Mouse (Mus musculus) neural tube, embryonic 14.5 days (tissue): ENCODE measurements around the gene Tmem251. TPM values are rescaled to one million over a fixed set of nuclear protein-coding genes. Genes with fewer than 3 reads are reported as not detected.

Source experiments
- ATAC-seq: fragments of 200-750 bp; cut with Nextera tagmentation; 2 replicates; pipeline ENCODE4 v1.8.0; 2017; ENCODE audit warnings: low read depth, mild to moderate bottlenecking, moderate TSS enrichment, moderate library complexity
- H3K27ac ChIP-seq: fragments of 300-500 bp; sonication (generic); 2 replicates; pipeline ENCODE4 v1.5.1; 2014; ENCODE audit warnings: low read depth, mild to moderate bottlenecking, control low read depth, low read length, moderate library complexity, mixed read lengths
- H3K27me3 ChIP-seq: fragments of 300-500 bp; sonication (generic); 2 replicates; pipeline ENCODE4 v1.6.1; 2014; ENCODE audit warnings: low read length; ENCODE audit not compliant: control insufficient read depth, insufficient read depth
- H3K36me3 ChIP-seq: fragments of 300-500 bp; sonication (generic); 2 replicates; pipeline ENCODE4 v1.6.1; 2014; ENCODE audit warnings: low read length, mixed read lengths; ENCODE audit not compliant: control insufficient read depth, insufficient read depth
- H3K4me1 ChIP-seq: fragments of 300-500 bp; sonication (generic); 2 replicates; pipeline ENCODE4 v1.6.1; 2014; ENCODE audit warnings: low read length; ENCODE audit not compliant: control insufficient read depth, insufficient read depth
- H3K4me2 ChIP-seq: fragments of 300-500 bp; sonication (generic); 2 replicates; pipeline ENCODE4 v1.6.1; 2014; ENCODE audit warnings: mild to moderate bottlenecking, low read depth, low read length, control low read depth
- H3K4me3 ChIP-seq: fragments of 300-500 bp; sonication (generic); 2 replicates; pipeline ENCODE4 v1.5.1; 2014; ENCODE audit warnings: low read depth, low read length, control low read depth, mixed read lengths
- H3K9ac ChIP-seq: fragments of 300-500 bp; sonication (generic); replicated peaks from 2 replicates; pipeline ENCODE4 v1.6.1; 2014; ENCODE audit warnings: low read depth, mild to moderate bottlenecking, control low read depth, low read length, mixed read lengths
- H3K9me3 ChIP-seq: fragments of 300-500 bp; sonication (generic); 2 replicates; pipeline ENCODE4 v1.6.1; 2016; ENCODE audit warnings: low read length; ENCODE audit not compliant: control insufficient read depth
- WGBS: fragments of 180-500 bp; shearing (Covaris S2); extraction: QIAGEN DNeasy Blood & Tissue Kit; methylation state at CpG from one replicate; pipeline ENCODE4 v1.1.7; 2014; 5-methylcytosine and 5-hydroxymethylcytosine counted together
- polyA plus RNA-seq: library from polyadenylated mRNA; unstranded; fragments of >200 nt; fragmentation: Nextera tagmentation; extraction: Ambion mirVana; gene quantifications from 2 replicates; pipeline ENCODE4 v1.2.1, GENCODE M21; 2014

The Tmem251 gene
- 12.4 and 12.6 TPM in 2 replicates for polyA plus RNA-seq

GRCm38 (mm10) chr12:102743589-102744574 is at the start of gene Tmem251, which contains the start of gene Moap1:
Gene Tmem251 (plus strand): TSS chr12:102743762.
Gene Moap1 (minus strand): TSS chr12:102743661.
- peaks cover 8% of the 10 kb centered on the region; the same call in 1 of the 2 replicates for H3K36me3 ChIP-seq
- no peaks in the 10 kb centered on the region for H3K27me3 ChIP-seq
- H3K4me2 ChIP-seq: peak within 1 kb of the TSS; percentile 88
- peak; percentile 98 for ATAC-seq
- H3K9me3 ChIP-seq: no peaks in the 10 kb centered on the region
- peaks cover 22% of the 10 kb centered on the region for H3K4me1 ChIP-seq
- peak within 1 kb of the TSS; percentile 92 for H3K27ac ChIP-seq
- peak within 1 kb of the TSS; percentile 60 for H3K4me3 ChIP-seq
- WGBS: under 1% methylated on average over 57 of the region's 63 CpGs
- H3K9ac ChIP-seq: peak within 1 kb of the TSS; percentile 76

GRCm38 (mm10) chr12:102695369-102696239 is 48.0 kb upstream of the Tmem251 start:
- H3K36me3 ChIP-seq: no peaks in the 10 kb centered on the region
- no peak overlapping the region for H3K4me3 ChIP-seq
- no peak overlapping the region for H3K4me2 ChIP-seq
- no peaks in the 10 kb centered on the region for H3K9me3 ChIP-seq
- 59% methylated on average over 18 of the region's 18 CpGs for WGBS
- H3K4me1 ChIP-seq: peaks cover 25% of the 10 kb centered on the region
- H3K27me3 ChIP-seq: no peaks in the 10 kb centered on the region
- no peak for ATAC-seq
- no peak overlapping the region for H3K27ac ChIP-seq
- no peak overlapping the region for H3K9ac ChIP-seq

- H3K9ac ChIP-seq: no peak overlapping the region
- H3K27me3 ChIP-seq: no peaks in the 10 kb centered on the region
- no peaks in the 10 kb centered on the region for H3K9me3 ChIP-seq
- H3K4me3 ChIP-seq: no peak overlapping the region
- WGBS: 85% methylated on average over 14 of the region's 14 CpGs
- no peak overlapping the region for H3K27ac ChIP-seq
- peaks cover 25% of the 10 kb centered on the region for H3K4me1 ChIP-seq
- no peak for ATAC-seq
- no peak overlapping the region for H3K4me2 ChIP-seq
- H3K36me3 ChIP-seq: no peaks in the 10 kb centered on the region
Measured at GRCm38 (mm10) chr12:102696635-102697354, 46.8 kb upstream of the Tmem251 start.

GRCm38 (mm10) chr12:102697381-102697780 is 46.2 kb upstream of the Tmem251 start:
- Histone ChIP-seq H3K9ac (no peak overlapping the region), H3K4me1 (peaks cover 25% of the 10 kb centered on the region), H3K27me3 (no peaks in the 10 kb centered on the region), H3K9me3 (no peaks in the 10 kb centered on the region), H3K4me2 (no peak overlapping the region), H3K4me3 (no peak overlapping the region), H3K27ac (no peak overlapping the region), H3K36me3 (no peaks in the 10 kb centered on the region)
- no peak for ATAC-seq
- 86% methylated on average over 7 of the region's 7 CpGs for WGBS

GRCm38 (mm10) chr12:102698089-102698684 is 45.4 kb upstream of the Tmem251 start:
- Histone ChIP-seq H3K36me3 (no peaks in the 10 kb centered on the region), H3K4me1 (peaks cover 31% of the 10 kb centered on the region), H3K4me3 (no peak overlapping the region), H3K9ac (no peak overlapping the region), H3K9me3 (no peaks in the 10 kb centered on the region), H3K4me2 (no peak overlapping the region), H3K27me3 (no peaks in the 10 kb centered on the region), H3K27ac (no peak overlapping the region)
- peak; percentile 21; the same call in 1 of the 2 replicates for ATAC-seq
- WGBS: 8% methylated on average over 1 of the region's 1 CpGs

- Histone ChIP-seq H3K36me3 (no peaks in the 10 kb centered on the region), H3K9me3 (no peaks in the 10 kb centered on the region), H3K4me2 (no peak overlapping the region), H3K4me1 (peaks cover 41% of the 10 kb centered on the region), H3K4me3 (no peak overlapping the region), H3K9ac (no peak overlapping the region), H3K27ac (no peak overlapping the region), H3K27me3 (no peaks in the 10 kb centered on the region)
- no peak for ATAC-seq
- WGBS: 7% methylated on average over 1 of the region's 1 CpGs
Measured at GRCm38 (mm10) chr12:102699156-102699555, 44.4 kb upstream of the Tmem251 start.

- H3K27me3 ChIP-seq: no peaks in the 10 kb centered on the region
- no peak for ATAC-seq
- WGBS: 56% methylated on average over 12 of the region's 12 CpGs
- H3K4me1 ChIP-seq: peaks cover 43% of the 10 kb centered on the region
- H3K27ac ChIP-seq: peak overlapping the region; percentile 29; the same call in 1 of the 2 replicates
- no peaks in the 10 kb centered on the region for H3K9me3 ChIP-seq
- no peak overlapping the region for H3K9ac ChIP-seq
- H3K4me2 ChIP-seq: no peak overlapping the region
- no peak overlapping the region for H3K4me3 ChIP-seq
- H3K36me3 ChIP-seq: no peaks in the 10 kb centered on the region
Measured at GRCm38 (mm10) chr12:102700453-102700852, 43.1 kb upstream of the Tmem251 start.

- no peak overlapping the region for H3K9ac ChIP-seq
- 86% methylated on average over 5 of the region's 5 CpGs for WGBS
- peaks cover 43% of the 10 kb centered on the region for H3K4me1 ChIP-seq
Measured at GRCm38 (mm10) chr12:102701691-102702207, 41.8 kb upstream of the Tmem251 start.

More at GRCm38 (mm10) chr12:102701691-102702207, 41.8 kb upstream of the Tmem251 start:
- no peak for ATAC-seq
- no peaks in the 10 kb centered on the region for H3K27me3 ChIP-seq
- no peak overlapping the region for H3K27ac ChIP-seq
- H3K36me3 ChIP-seq: no peaks in the 10 kb centered on the region
- H3K4me2 ChIP-seq: peak overlapping the region; percentile 71
- no peaks in the 10 kb centered on the region for H3K9me3 ChIP-seq
- no peak overlapping the region for H3K4me3 ChIP-seq
